Mouse (Mus musculus) lung, postnatal 14 days (tissue): ENCODE measurements around the gene Fbxw10.

Source experiments
- DNase-seq: peaks from one replicate; pipeline ENCODE4 v3.0.0; 2021

The Fbxw10 gene

GRCm38 (mm10) chr11:62911362-62911761, 64.5 kb downstream of the Fbxw10 start:
- DNase-seq, result no peak

- DNase-seq, result no peak
Observed at GRCm38 (mm10) chr11:62913141-62913540, 66.3 kb downstream of the Fbxw10 start.

- DNase-seq, result peak; percentile 60
Observed at GRCm38 (mm10) chr11:62914532-62914931, 67.7 kb downstream of the Fbxw10 start.

- no peak for DNase-seq
Observed at GRCm38 (mm10) chr11:62915486-62915885, 68.6 kb downstream of the Fbxw10 start.

- DNase-seq, result no peak
Observed at GRCm38 (mm10) chr11:62916765-62917164, 69.9 kb downstream of the Fbxw10 start.

GRCm38 (mm10) chr11:62919946-62920742, 73.3 kb downstream of the Fbxw10 start:
- DNase-seq, result no peak

GRCm38 (mm10) chr11:62920743-62921050, 73.8 kb downstream of the Fbxw10 start:
- DNase-seq, result no peak

- peak; percentile 95 for DNase-seq
Observed at GRCm38 (mm10) chr11:62921052-62921977, 74.4 kb downstream of the Fbxw10 start.

- DNase-seq, result no peak
Observed at GRCm38 (mm10) chr11:62924091-62924761, 77.4 kb downstream of the Fbxw10 start.
